Mouse (Mus musculus) hindbrain, embryonic 13.5 days (tissue): ENCODE measurements at regions not wholly inside any gene's neighbourhood (a gene's known extent, or its start where the extent isn't known, plus 50 kb on each side); places are given as distances from the start of the nearest gene placed in this dataset.
"Not testable (repeated sequence)": the region's sequence is repeated elsewhere in the genome, so short reads cannot be mapped to it uniquely, and the experiment has no call there.

Experiments used
- ATAC-seq: fragments of 200-750 bp; cut with Nextera tagmentation; 2 replicates; pipeline ENCODE4 v1.8.0; 2017; ENCODE audit warnings: moderate TSS enrichment; ENCODE audit not compliant: low FRiP score
- H3K27ac ChIP-seq: fragments of 300-500 bp; sonication (generic); 2 replicates; pipeline ENCODE4 v1.5.1; 2015; ENCODE audit warnings: inconsistent platforms, mild to moderate bottlenecking, moderate library complexity
- H3K27me3 ChIP-seq: fragments of 300-500 bp; sonication (generic); 2 replicates; pipeline ENCODE4 v1.6.1; 2015; ENCODE audit warnings: mild to moderate bottlenecking, inconsistent platforms
- H3K36me3 ChIP-seq: fragments of 300-500 bp; sonication (generic); 2 replicates; pipeline ENCODE4 v1.6.1; 2015; ENCODE audit warnings: mild to moderate bottlenecking, inconsistent platforms
- H3K4me1 ChIP-seq: fragments of 300-500 bp; sonication (generic); replicated peaks from 2 replicates; pipeline ENCODE4 v1.6.1; 2015; ENCODE audit warnings: inconsistent platforms
- H3K4me2 ChIP-seq: fragments of 300-500 bp; sonication (generic); 2 replicates; pipeline ENCODE4 v1.6.1; 2015; ENCODE audit warnings: inconsistent platforms, mild to moderate bottlenecking, moderate library complexity
- H3K4me3 ChIP-seq: fragments of 300-500 bp; sonication (generic); 2 replicates; pipeline ENCODE4 v1.5.1; 2015; ENCODE audit warnings: mild to moderate bottlenecking, inconsistent platforms
- H3K9ac ChIP-seq: fragments of 300-500 bp; sonication (generic); 2 replicates; pipeline ENCODE4 v1.6.1; 2015; ENCODE audit warnings: mild to moderate bottlenecking, inconsistent platforms
- H3K9me3 ChIP-seq: fragments of 300-500 bp; sonication (generic); 2 replicates; pipeline ENCODE4 v1.6.1; 2016; ENCODE audit warnings: inconsistent platforms
- WGBS: fragments of 180-500 bp; shearing (Covaris S2); methylation state at CpG from one replicate; pipeline ENCODE4 v1.1.7; 2015; 5-methylcytosine and 5-hydroxymethylcytosine counted together

DNA sequence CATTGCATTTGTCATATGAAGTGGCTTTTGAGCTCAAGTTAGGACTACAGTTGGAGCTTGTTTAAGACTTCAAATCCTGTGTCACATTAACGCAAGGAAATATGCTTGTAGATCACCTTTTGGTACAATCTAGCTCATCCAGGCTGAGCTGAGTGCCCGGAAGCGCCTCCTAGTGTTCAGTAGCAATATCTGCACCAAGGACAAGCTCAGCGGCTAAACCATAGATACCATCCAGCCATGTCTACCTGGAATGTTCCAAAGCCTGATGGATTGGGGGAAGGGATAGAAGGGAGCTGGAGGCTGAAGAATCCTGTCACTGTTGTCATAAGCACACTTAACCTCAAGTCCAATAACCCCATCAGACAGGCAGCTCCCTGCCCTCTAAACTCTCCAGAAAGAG lies 128.4 kb downstream of the Srek1 start:
- no peak overlapping the region for H3K4me3 ChIP-seq
- peaks cover 3% of the 10 kb centered on the region; the same call in 1 of the 2 replicates for H3K27me3 ChIP-seq
- peaks cover 9% of the 10 kb centered on the region for H3K4me1 ChIP-seq
- no peak overlapping the region for H3K4me2 ChIP-seq
- no peaks in the 10 kb centered on the region for H3K36me3 ChIP-seq
- H3K27ac ChIP-seq = no peak overlapping the region
- WGBS = 37% methylated on average over 4 of the region's 4 CpGs
- no peak overlapping the region for H3K9ac ChIP-seq
- H3K9me3 ChIP-seq = no peaks in the 10 kb centered on the region
- no peak for ATAC-seq

- Histone ChIP-seq H3K27me3 (peaks cover 3% of the 10 kb centered on the region; the same call in 1 of the 2 replicates), H3K27ac (no peak overlapping the region), H3K9me3 (no peaks in the 10 kb centered on the region), H3K4me2 (no peak overlapping the region), H3K9ac (no peak overlapping the region), H3K4me1 (peaks cover 9% of the 10 kb centered on the region), H3K4me3 (no peak overlapping the region), H3K36me3 (no peaks in the 10 kb centered on the region)
- peak; percentile 72 for ATAC-seq
- 42% methylated on average over 6 of the region's 6 CpGs for WGBS
Observed at GRCm38 (mm10) chr13:103643993-103644722, 130.2 kb downstream of the Srek1 start.

GRCm38 (mm10) chr13:103643486-103643885 lies 130.9 kb downstream of the Srek1 start:
- Histone ChIP-seq H3K4me3 (no peak overlapping the region), H3K4me2 (no peak overlapping the region), H3K27ac (no peak overlapping the region), H3K9me3 (no peaks in the 10 kb centered on the region), H3K36me3 (no peaks in the 10 kb centered on the region), H3K9ac (no peak overlapping the region), H3K27me3 (peaks cover 3% of the 10 kb centered on the region; the same call in 1 of the 2 replicates), H3K4me1 (peaks cover 9% of the 10 kb centered on the region)
- ATAC-seq = no peak
- 37% methylated on average over 5 of the region's 5 CpGs for WGBS

- no peak overlapping the region for H3K4me3 ChIP-seq
- H3K9me3 ChIP-seq = no peaks in the 10 kb centered on the region
- no peak overlapping the region for H3K4me2 ChIP-seq
- WGBS = 72% methylated on average over 10 of the region's 10 CpGs
- H3K27me3 ChIP-seq = peaks cover 3% of the 10 kb centered on the region; the same call in 1 of the 2 replicates
- H3K36me3 ChIP-seq = no peaks in the 10 kb centered on the region
- ATAC-seq = 0 out of 2 replicates have a peak, but pooled peaks have one; percentile 33
- no peak overlapping the region for H3K27ac ChIP-seq
- no peak overlapping the region for H3K9ac ChIP-seq
- peaks cover 9% of the 10 kb centered on the region for H3K4me1 ChIP-seq
Observed at GRCm38 (mm10) chr13:103642542-103643375, 131.6 kb downstream of the Srek1 start.

DNA sequence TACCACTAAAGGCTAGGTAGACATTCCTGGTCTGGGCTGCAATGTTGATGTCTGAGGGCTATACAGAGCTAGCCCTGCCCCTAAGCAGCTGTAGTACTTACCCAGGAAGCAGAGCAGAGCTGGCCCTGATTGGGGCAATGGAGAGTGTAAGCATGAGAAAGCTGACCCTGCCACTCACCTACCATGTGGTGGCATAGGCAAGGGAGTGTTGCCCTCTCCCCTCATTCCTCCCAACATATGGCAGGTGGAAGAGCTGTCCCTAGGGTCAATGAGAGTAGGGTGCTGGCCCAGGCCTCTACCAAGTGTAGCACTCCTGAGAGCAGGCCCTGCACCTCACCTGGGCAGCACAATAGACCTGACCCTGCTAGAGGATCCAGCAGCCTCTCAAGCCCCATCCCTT lies 136.4 kb downstream of the Srek1 start:
- no peak overlapping the region for H3K4me3 ChIP-seq
- no peak overlapping the region for H3K4me2 ChIP-seq
- 0 out of 2 replicates have a peak, but pooled peaks cover 3% of the 10 kb centered on the region for H3K4me1 ChIP-seq
- ATAC-seq = no peak
- H3K27me3 ChIP-seq = no peaks in the 10 kb centered on the region
- no peaks in the 10 kb centered on the region for H3K36me3 ChIP-seq
- H3K27ac ChIP-seq = no peak overlapping the region
- no peaks in the 10 kb centered on the region for H3K9me3 ChIP-seq
- H3K9ac ChIP-seq = no peak overlapping the region

DNA sequence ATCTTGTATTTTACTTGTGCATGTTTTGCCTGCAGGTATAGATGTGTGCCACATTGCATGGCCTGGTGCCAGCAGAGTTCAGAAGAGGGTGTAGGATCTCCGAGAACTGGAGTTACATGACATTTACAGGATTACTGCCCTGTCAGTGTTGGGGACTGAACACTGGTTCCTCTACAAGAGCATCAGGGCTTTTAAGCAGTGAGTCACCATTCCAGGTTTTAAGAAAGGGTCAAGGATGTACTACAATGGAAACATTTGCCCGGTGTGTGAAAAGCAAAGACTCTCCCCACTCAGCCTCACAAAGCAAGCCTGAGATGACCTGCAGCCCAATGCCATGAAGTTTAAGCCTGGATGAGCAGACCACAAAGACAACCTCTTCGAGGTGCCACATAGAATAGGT lies 137.0 kb downstream of the Srek1 start:
- Histone ChIP-seq H3K27me3 (no peaks in the 10 kb centered on the region), H3K4me1 (0 out of 2 replicates have a peak, but pooled peaks cover 2% of the 10 kb centered on the region), H3K4me3 (no peak overlapping the region), H3K36me3 (no peaks in the 10 kb centered on the region), H3K4me2 (no peak overlapping the region), H3K27ac (no peak overlapping the region), H3K9me3 (no peaks in the 10 kb centered on the region), H3K9ac (no peak overlapping the region)
- ATAC-seq = no peak
- 85% methylated on average over 3 of the region's 3 CpGs for WGBS

DNA sequence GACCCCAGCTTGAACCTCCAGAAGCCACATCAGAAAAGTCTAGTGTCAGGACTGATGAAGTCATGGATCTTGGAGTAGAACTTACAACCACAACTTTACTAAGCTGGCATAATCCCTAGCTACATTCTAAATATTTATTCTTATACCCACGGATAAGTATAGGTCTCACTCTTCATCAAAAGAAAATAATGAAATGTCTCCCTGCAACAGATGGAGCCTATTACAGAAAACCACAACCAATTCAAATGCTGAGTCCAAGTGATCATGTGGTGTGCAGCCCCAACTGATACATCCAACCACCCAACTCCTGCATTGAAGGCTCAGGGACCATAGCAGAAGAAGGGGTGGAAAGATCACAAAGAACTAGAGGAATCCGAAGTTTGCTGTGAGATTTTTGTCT lies 137.8 kb downstream of the Srek1 start:
- no peak for ATAC-seq
- H3K9me3 ChIP-seq = no peaks in the 10 kb centered on the region
- 86% methylated on average over 2 of the region's 2 CpGs for WGBS

DNA sequence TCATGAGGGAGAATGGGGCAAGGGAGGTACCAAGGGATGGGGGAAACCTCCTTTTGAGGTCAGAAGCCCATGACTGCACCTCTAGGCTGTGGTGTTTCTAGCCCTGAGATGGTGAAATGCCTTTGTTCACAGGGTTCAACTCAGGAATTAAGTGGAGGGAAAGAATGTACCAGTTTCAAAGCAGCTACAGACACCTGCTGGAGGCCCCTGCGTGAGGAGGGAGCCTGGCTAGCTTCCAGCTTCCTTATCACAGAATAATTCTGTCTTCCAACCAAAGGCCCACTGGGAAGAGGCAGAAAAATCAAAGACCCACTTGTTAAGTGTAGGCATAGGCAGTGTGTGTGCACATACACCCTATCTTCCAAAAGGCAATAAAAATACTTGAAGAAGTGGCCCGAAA lies 150.6 kb downstream of the Srek1 start:
- ATAC-seq = no peak
- H3K4me1 ChIP-seq = peaks cover 2% of the 10 kb centered on the region; the same call in 1 of the 2 replicates
- no peak overlapping the region for H3K4me3 ChIP-seq
- no peak overlapping the region for H3K9ac ChIP-seq
- H3K27ac ChIP-seq = no peak overlapping the region
- 83% methylated on average over 2 of the region's 2 CpGs for WGBS
- no peak overlapping the region for H3K4me2 ChIP-seq
- H3K36me3 ChIP-seq = no peaks in the 10 kb centered on the region
- no peaks in the 10 kb centered on the region for H3K9me3 ChIP-seq
- H3K27me3 ChIP-seq = no peaks in the 10 kb centered on the region

More for the DNA sequence above, 137.8 kb downstream of the Srek1 start:
- Histone ChIP-seq H3K27me3 (no peaks in the 10 kb centered on the region), H3K4me3 (no peak overlapping the region), H3K36me3 (no peaks in the 10 kb centered on the region), H3K9ac (no peak overlapping the region), H3K27ac (no peak overlapping the region), H3K4me1 (no peaks in the 10 kb centered on the region), H3K4me2 (no peak overlapping the region)

GRCm38 (mm10) chr13:103623319-103623718 lies 151.1 kb downstream of the Srek1 start:
- Histone ChIP-seq H3K9ac (no peak overlapping the region), H3K4me3 (no peak overlapping the region), H3K36me3 (no peaks in the 10 kb centered on the region), H3K27ac (no peak overlapping the region), H3K9me3 (no peaks in the 10 kb centered on the region), H3K27me3 (no peaks in the 10 kb centered on the region), H3K4me1 (peaks cover 2% of the 10 kb centered on the region; the same call in 1 of the 2 replicates), H3K4me2 (no peak overlapping the region)
- no peak for ATAC-seq
- 66% methylated on average over 6 of the region's 6 CpGs for WGBS

GRCm38 (mm10) chr13:103622324-103622723 lies 152.1 kb downstream of the Srek1 start:
- Histone ChIP-seq H3K4me2 (no peak overlapping the region), H3K36me3 (no peaks in the 10 kb centered on the region), H3K4me1 (peaks cover 2% of the 10 kb centered on the region; the same call in 1 of the 2 replicates), H3K9me3 (no peaks in the 10 kb centered on the region), H3K27me3 (no peaks in the 10 kb centered on the region), H3K4me3 (no peak overlapping the region), H3K27ac (no peak overlapping the region), H3K9ac (no peak overlapping the region)
- ATAC-seq = no peak
- 22% methylated on average over 5 of the region's 5 CpGs for WGBS

- not testable (repeated sequence) for ATAC-seq, H3K4me3 ChIP-seq, H3K27me3 ChIP-seq, H3K27ac ChIP-seq, H3K4me1 ChIP-seq, H3K9me3 ChIP-seq, H3K4me2 ChIP-seq, H3K36me3 ChIP-seq, H3K9ac ChIP-seq
- 84% methylated on average over 5 of the region's 5 CpGs for WGBS
Observed at GRCm38 (mm10) chr13:103620958-103621357, 153.4 kb downstream of the Srek1 start.

GRCm38 (mm10) chr13:103613333-103613725 lies 161.1 kb downstream of the Srek1 start:
- Histone ChIP-seq H3K9ac (no peak overlapping the region), H3K36me3 (no peaks in the 10 kb centered on the region), H3K4me3 (no peak overlapping the region), H3K27me3 (no peaks in the 10 kb centered on the region), H3K9me3 (no peaks in the 10 kb centered on the region), H3K4me2 (no peak overlapping the region), H3K27ac (no peak overlapping the region), H3K4me1 (peaks cover 13% of the 10 kb centered on the region)
- 68% methylated on average over 10 of the region's 10 CpGs for WGBS
- ATAC-seq = no peak
